Mouse (Mus musculus): Measurements from ENCODE around the gene Gm973.

GRCm38 (mm10) chr1:59595609-59596008 is 79.5 kb downstream of the Gm973 start:
- TF ChIP-seq POLR2A (IDR thresholded peaks at IDR 0.05; ENCODE audit: borderline replicate concordance, low read depth, low read length) = no peak
- TF ChIP-seq CTCF (IDR thresholded peaks at IDR 0.05; ENCODE audit: low read depth, low read length) = no peak

Measured in bone marrow macrophage, adult 2 months (primary cell).